ENCODE assay signal across 27 mouse cellular contexts in the genomic region with DNA sequence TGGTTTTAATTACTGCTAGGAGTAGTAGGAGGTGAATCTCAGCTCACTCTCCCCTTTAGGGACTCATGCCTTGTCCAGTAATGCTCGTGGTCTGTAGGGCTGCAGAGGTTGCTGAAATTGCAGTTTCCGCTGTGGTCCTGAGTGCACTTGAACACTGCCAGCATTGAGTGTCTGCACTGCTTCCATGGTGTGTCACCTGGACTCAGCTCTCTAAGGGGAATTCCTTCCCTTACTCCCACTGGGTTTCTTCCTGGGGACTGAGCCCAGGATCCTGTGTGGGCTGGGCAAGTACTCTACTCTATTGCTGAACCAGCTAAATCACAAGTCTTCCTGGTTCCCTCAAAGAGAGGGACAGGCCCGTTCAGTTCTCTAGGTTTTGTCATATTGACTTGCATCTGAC.
DNase-seq lines count a peak whose midpoint lies in the region; ATAC-seq and TF ChIP-seq lines count a peak whose summit lies in the region.
"Had no signal": no experiment of that assay in that cellular context is flagged by ENCODE, and none has a peak within 500 bp of the region (broad histone marks: within the 10 kb centered on the region; RNA-seq: fewer than 3 reads in every experiment).

No protein-coding gene starts in this region.

- peaks cover 67% of the 10 kb centered on the region for H3K4me1 ChIP-seq in heart, embryonic 15.5 days (replicated peaks)
- 0 out of 2 replicates have a peak, but pooled peaks cover 3% of the 10 kb centered on the region for H3K4me1 ChIP-seq in lung, embryonic 14.5 days (ENCODE audit: insufficient read depth)
- H3K4me1 ChIP-seq in lung, adult 2 months (ENCODE audit: control insufficient read depth, insufficient read depth, low read length): peaks cover 7% of the 10 kb centered on the region

- peak; percentile 65; the same call in 1 of the 2 replicates for ATAC-seq in frontal cortex, adult (ENCODE audit: low TSS enrichment)
- ATAC-seq in heart, embryonic 15.5 days (replicated peaks; ENCODE audit: insufficient number of reproducible peaks, insufficient read depth, low FRiP score, low read depth): no peak
- ATAC-seq in lung, embryonic 14.5 days (ENCODE audit: insufficient read depth): no peak
- ATAC-seq: CD4-positive, CD25-positive, alpha-beta regulatory T cell, adult 4 months; forebrain, embryonic 15.5 days; hindbrain, postnatal 0 days; intestine, embryonic 16.5 days; midbrain, embryonic 16.5 days had no signal

- intact Hi-C loops in heart, postnatal 25 days (cut with DNase I): no loop called here

- no peak for DNase-seq in frontal cortex, postnatal 25 days (ENCODE audit: low spot score in 2 of 2)
- DNase-seq in heart, postnatal 25 days (ENCODE audit: low spot score): no peak
- peak; percentile 39 for DNase-seq in lung, embryonic 14.5 days
- DNase-seq in lung, adult 2 months: no peak
- DNase-seq in lung, postnatal 36 days: peak; percentile 50
- DNase-seq: adrenal gland, postnatal 25 days; cerebellum, adult 8-10 months; cerebellum, postnatal 36 days; gastrocnemius, postnatal 14 days; heart, adult 18-20 months; layer of hippocampus, adult 9-11 months; right cerebral cortex, adult 18-20 months; right cerebral cortex, postnatal 4 days; thymus, adult 18-20 months; thymus, postnatal 4 days had no signal

- no peak overlapping the region for H3K4me2 ChIP-seq in heart, embryonic 15.5 days
- H3K4me2 ChIP-seq in lung, embryonic 14.5 days: no peak overlapping the region
- H3K4me2 ChIP-seq: forebrain, embryonic 15.5 days; limb, embryonic 13.5 days; stomach, embryonic 15.5 days had no signal

- WGBS in heart, embryonic 15.5 days: 73% methylated on average over 3 of the region's 3 CpGs
- 61% methylated on average over 3 of the region's 3 CpGs for WGBS in lung, embryonic 14.5 days
- 66% methylated on average over 3 of the region's 3 CpGs for WGBS in lung, adult 2 months

- no peaks in the 10 kb centered on the region for H3K9me3 ChIP-seq in heart, embryonic 15.5 days (replicated peaks)
- no peaks in the 10 kb centered on the region for H3K9me3 ChIP-seq in lung, embryonic 14.5 days (ENCODE audit: low read depth, low read length)
- H3K9me3 ChIP-seq: forebrain, embryonic 15.5 days; limb, embryonic 13.5 days; midbrain, embryonic 10.5 days; stomach, embryonic 15.5 days had no signal

- no peak overlapping the region for H3K4me3 ChIP-seq in heart, embryonic 15.5 days
- no peak overlapping the region for H3K4me3 ChIP-seq in lung, embryonic 14.5 days (ENCODE audit: low read depth, low read length)
- no peak overlapping the region for H3K4me3 ChIP-seq in lung, adult 2 months (replicated peaks; ENCODE audit: extremely low read depth, low read depth, low read length)
- H3K4me3 ChIP-seq: forebrain, embryonic 15.5 days; limb, embryonic 13.5 days; midbrain, embryonic 10.5 days; myocyte; stomach, embryonic 15.5 days had no signal

- no peak for TF ChIP-seq CTCF in lung, embryonic 14.5 days (IDR thresholded peaks at IDR 0.05; ENCODE audit: low read depth)
- no peak for TF ChIP-seq CTCF in lung, adult 2 months (IDR thresholded peaks at IDR 0.05; ENCODE audit: insufficient read depth, low read length)

- H3K27me3 ChIP-seq in heart, embryonic 15.5 days: no peaks in the 10 kb centered on the region
- H3K27me3 ChIP-seq in lung, embryonic 14.5 days (ENCODE audit: insufficient read depth, low read length): no peaks in the 10 kb centered on the region
- H3K27me3 ChIP-seq: forebrain, embryonic 15.5 days; limb, embryonic 13.5 days; stomach, embryonic 15.5 days had no signal

- H3K9ac ChIP-seq in heart, embryonic 15.5 days: no peak overlapping the region
- no peak overlapping the region for H3K9ac ChIP-seq in lung, embryonic 14.5 days
- H3K9ac ChIP-seq: forebrain, embryonic 15.5 days; limb, embryonic 13.5 days; liver, embryonic 14.5 days; stomach, embryonic 15.5 days had no signal

- TF ChIP-seq POLR2A in lung, adult 2 months (IDR thresholded peaks at IDR 0.05; ENCODE audit: borderline replicate concordance, extremely low read depth, low read depth, low read length): no peak

- H3K27ac ChIP-seq in heart, embryonic 15.5 days: peak overlapping the region; percentile 5; the same call in 1 of the 2 replicates
- no peak overlapping the region for H3K27ac ChIP-seq in lung, embryonic 14.5 days (ENCODE audit: low read depth)
- H3K27ac ChIP-seq: forebrain, embryonic 15.5 days; limb, embryonic 13.5 days; liver, embryonic 14.5 days; midbrain, embryonic 10.5 days; stomach, embryonic 15.5 days had no signal

- H3K36me3 ChIP-seq in heart, embryonic 15.5 days: no peaks in the 10 kb centered on the region
- no peaks in the 10 kb centered on the region for H3K36me3 ChIP-seq in lung, embryonic 14.5 days (ENCODE audit: insufficient read depth)
- H3K36me3 ChIP-seq: forebrain, embryonic 15.5 days; limb, embryonic 13.5 days; midbrain, embryonic 10.5 days; stomach, embryonic 15.5 days had no signal

Comparison
In these comparisons a context has a peak if more than half of its experiments do, and no peak if none do; other contexts are left out.
1. DNase-seq: peak in lung, embryonic 14.5 days (single experiment) and lung, postnatal 36 days (single experiment); none in frontal cortex, postnatal 25 days (0 of 2), heart, postnatal 25 days (single experiment) and lung, adult 2 months (single experiment).